Mouse (Mus musculus) kidney, postnatal 10 days (tissue): ENCODE measurements around the gene Iqsec1.

ENCODE experiments used
- DNase-seq: peaks from one replicate; pipeline ENCODE4 v3.0.0; 2021; ENCODE audit warnings: mixed read lengths

Iqsec1 gene

DNA sequence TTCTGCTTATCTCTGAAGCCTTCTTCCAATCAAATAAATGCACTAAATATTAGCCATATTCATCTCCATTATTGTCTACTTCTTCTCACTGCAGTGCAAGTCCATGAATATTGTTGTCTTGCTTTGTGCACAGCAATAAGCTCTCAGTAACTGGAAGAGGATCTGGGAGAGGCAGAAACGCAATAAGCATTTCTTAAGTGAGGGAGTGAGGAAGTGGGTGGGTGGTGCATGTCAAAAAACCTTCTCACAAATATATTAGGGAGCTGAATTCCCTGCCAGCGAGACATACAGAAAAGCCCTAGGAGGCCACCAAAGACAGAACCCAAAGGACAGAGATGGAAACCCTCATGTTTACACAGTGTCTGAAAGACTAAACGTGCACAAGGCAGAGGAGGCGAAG lies 35.1 kb downstream of the Iqsec1 start:
- no peak for DNase-seq

DNA sequence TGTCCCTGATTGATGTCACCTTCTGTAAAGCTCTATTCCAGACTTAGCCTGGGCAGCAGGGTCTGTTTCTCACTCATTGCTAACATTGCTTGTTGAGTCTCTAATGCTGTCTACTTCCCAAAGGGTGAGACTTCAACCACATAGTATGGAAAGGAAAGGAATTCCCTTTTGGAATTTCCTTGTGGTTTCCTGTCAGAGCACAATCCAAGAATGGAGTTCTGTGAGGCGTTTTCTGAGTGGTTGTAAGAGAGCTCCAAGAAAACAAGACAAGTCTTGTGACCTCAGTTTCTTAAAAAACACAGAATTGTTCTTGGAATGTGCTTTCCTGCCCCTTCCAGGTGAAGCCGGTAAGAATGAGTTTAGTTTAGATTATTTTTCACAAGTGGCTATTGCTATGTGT lies 37.5 kb downstream of the Iqsec1 start:
- DNase-seq: no peak

DNA sequence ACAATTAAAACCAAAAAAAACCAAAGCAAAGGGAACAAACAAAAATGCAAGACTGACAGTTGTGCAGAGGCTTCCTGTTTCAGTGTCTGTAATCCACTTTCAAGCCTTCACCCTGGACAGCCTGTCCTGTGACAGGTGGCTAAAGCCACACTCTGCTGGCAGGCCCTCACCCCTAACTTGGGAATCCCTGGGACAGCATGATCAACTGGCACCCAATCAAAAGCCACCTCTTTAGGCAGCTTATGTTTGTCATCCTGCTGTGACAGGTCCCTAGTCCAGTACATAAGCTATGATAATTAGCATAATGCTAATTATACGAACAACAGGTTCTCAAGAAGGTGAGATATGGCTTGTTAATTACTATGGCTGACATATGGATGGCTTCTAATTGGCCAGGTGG lies 40.4 kb downstream of the Iqsec1 start:
- DNase-seq: no peak

DNA sequence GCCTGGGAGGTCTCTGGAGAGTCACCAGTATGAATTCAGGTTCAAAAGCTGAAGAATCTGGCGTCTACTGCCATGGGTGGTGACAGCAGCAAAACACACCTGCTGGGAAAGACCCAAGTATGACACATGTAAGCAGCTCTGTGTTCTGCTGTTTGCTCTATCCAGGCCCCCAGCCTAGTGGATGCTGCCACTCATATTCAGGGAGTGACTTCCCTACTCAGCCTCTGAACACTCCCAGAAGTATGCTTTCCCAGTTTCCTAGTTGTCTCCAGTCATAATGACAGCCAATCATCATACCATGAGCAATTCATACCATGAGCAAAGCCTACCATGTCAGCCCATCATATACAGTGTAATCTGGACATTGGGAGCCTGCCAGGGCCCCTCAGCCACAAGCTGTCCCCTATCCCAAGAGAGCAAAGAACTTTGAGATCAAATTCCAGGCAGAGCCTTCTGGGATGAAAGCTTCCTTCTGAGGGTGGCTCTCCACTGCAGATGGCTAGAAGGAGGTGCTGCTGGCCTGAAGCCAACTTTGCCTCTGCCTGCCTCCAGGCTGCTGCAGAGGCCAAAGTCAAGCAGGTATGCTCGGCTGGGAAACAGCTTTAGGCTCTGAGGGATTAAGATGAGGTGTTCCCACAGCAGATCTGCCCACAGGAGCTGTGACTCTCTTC lies 42.8 kb downstream of the Iqsec1 start:
- peak; percentile 79 for DNase-seq

DNA sequence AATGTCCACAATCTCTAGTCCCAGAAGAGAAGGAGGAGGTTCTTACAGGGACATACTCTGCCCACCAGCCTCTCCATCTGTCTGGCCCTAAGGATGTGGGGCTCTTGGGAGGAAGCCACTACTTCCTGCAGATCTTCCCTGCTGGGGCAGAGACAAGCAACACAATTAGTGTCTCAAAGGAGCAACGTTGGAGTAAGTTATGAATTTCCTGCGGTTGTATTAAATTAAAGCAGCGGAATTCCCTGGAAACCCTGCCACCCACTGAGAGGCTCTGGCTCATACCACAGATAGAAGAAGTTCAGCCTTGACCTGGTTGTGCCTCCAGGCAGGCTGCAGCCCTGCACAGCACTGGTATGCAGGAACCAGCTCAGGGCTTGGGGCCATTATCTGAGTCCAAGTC lies 47.2 kb downstream of the Iqsec1 start:
- DNase-seq: peak; percentile 38

DNA sequence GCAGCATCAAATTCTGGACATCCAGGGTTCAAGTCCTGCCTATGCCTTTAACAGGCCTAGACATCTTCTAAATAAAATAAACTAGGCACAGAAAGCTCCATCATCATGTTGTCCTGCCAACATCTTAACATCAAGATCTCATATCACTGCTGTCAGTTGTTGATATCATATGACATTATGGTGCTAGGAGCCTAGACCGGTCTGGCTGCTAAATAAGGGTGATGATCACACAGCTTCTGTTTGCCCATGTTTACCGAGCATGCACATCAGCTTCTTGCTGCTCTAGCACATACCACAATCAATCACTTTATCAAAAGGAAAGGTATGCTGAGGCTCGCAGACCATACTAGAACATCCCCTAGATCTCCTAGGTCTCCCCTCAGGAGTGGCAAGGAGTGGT lies 54.8 kb downstream of the Iqsec1 start:
- no peak for DNase-seq

DNA sequence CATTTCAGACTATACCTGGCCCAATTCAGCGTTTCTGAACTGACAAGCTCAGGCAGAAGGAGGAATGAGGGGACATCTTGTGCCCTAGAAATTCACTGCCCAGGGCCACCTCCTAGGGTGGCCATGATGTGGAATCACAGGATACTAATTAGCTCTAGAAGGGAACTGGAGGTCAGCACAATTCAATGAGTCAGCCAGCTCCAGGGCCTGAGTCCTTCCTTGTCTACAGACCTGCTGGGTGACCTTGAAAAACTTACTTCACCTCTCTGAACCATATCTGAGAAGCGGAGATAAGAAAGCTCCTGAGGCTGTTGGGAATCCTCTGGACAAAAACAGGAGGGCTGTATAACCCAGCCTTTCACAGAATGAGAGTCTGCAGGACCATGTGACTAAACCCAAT lies 59.7 kb downstream of the Iqsec1 start:
- no peak for DNase-seq

DNA sequence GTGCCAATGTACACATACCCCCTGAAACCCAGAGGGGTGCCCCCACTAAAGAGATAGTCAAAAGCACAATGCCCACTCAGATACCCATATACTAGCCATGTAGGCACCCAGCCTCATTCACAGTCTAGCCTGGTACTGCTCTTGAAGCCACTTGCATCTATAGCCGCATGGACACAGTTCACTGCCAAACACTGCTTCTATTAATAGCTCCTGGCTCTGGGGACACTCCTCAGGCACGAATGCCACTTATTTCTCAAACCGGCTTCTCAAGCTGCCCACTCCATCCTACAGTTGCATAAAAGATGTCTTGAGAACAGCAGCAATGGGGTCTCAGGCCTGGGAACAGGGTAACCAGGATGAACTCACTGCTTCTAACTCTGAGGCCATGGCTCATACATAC lies 63.0 kb downstream of the Iqsec1 start:
- DNase-seq: no peak

DNA sequence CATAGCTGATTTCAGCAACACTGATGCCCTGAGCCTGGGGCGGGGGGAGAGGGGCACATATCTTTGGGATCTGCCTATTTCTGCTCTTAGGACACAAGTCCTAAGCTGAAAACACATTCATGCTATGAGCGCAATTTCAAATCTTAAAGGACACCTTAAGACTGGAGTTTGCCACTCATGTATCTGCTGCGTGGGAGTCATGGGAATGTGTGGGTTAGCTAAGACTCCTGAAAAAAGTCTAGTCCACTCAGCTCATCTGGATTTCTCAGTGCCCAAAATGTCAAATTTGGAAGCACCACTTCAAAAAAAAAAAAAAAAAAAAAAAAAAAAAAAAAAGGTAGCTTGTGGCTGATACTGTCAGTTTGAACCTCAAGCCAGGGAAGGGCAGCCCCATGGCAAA lies 63.7 kb downstream of the Iqsec1 start:
- DNase-seq: no peak

DNA sequence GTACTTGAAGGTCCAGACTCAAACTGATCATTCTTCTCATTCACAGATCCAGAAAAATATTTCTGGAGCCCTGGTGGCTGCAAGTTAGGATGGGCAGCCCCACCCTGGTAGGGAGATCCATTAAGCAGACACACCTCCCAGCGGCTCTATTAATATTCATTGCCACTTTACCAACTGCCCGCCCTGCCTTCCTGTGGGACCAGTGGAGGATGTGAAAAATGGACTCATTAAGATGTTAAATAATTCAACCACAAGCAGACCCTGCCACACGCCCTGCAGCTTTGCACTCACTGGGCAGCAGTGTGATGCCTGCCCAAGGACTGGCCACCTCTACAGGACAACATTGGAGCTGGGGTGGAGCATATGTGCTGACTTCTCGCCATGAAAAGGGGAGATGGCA lies 64.1 kb downstream of the Iqsec1 start:
- no peak for DNase-seq

DNA sequence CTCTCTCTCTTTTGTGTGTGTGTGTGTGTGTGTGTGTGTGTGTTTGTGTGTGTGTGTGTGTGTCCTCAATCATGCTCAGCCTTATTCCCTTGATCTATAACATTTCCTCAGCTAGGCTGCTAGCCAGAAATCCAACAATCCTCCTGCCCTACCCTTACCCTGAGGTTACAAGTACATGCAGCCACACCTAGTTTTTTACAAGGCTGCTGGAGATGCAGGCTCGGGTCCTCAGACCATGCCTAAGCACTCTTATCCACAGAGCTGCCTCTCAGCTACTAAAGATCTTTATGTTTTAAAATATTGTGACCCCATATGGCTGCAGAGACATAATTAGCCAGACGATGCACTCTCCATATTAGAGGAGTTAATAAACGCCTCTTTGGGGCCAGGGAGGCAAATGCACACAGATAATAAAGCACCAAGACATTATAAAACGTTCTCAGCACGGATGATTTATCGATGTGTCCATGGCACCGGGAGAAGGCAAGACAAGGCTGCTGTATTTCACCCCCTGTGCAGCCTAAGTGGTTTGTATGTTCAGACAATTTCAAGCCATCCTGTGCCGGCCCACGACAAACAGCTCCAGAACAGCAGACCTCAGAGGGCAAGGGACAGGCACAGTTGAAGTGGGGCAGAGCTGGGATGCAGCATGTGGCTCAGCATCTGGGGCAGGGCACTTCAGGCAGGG lies 67.1 kb downstream of the Iqsec1 start:
- DNase-seq: no peak

DNA sequence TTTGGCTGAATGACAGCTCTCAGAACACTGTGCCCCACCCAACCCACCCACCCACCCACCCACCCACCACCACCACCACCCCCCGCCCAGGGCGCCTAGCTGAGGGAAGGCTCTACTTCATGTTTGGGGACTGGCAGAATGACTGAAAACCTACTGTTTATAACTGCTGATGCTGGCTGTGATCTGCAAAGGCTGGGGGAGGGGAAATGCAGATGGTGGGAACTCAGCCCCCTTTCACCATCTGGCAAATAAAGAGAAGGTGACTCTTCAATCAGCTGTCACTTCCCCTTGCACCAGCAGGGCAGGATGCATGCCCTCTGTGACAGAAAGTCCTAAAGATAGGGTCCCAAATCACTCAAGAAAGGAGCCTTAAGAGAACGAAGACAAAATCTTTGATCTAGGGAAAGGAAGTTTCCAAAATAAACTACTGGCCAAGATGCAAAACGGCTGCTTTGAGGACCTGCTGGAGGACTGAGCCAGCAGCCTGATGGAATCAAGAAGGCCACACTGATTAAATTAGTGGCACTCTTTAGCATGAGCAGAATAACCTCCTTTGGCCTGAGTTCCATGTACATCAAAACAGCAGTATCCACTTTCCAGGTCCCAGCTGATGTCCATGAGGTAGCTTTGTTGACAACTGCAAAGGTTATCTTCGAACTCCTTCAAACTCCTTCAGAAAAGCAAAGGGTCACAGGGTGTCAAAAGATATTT lies 67.8 kb downstream of the Iqsec1 start:
- no peak for DNase-seq

DNA sequence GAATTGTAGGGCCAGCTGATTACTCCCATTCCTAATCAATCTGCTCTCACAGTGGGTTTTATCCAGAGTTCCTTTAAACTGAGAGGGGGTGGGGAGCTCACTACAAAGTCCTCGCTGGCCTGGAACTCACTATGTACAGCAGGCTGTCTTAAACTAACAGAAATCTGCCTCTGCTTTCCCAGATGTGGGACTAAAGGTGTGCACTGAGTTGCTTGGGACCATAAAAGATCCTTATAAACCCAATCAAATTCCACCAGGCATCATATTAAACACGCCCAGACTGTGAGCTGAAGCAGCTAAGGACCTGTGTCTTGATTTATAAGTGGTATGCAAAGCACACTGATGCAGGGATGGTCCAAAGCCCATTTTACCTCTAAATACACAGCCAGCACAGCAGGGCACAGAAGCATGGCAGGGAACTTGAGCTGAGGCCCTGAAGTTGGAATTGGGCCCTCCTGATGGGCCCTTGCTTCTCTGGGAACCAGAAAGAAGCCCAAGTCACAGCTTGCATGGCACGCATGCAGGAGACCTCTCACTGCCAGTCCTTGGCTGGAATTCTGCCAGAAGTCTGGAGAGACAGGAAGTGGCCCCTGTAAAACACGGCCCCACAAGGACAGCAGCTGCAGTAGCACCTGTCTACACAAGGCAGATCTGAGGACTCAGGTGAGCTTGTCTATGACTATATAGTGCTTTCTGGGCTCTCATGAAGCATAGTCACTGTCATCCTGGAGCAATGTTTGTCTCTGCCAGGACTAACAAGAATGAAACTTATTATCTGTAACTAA lies 68.7 kb downstream of the Iqsec1 start:
- DNase-seq: peak; percentile 23

DNA sequence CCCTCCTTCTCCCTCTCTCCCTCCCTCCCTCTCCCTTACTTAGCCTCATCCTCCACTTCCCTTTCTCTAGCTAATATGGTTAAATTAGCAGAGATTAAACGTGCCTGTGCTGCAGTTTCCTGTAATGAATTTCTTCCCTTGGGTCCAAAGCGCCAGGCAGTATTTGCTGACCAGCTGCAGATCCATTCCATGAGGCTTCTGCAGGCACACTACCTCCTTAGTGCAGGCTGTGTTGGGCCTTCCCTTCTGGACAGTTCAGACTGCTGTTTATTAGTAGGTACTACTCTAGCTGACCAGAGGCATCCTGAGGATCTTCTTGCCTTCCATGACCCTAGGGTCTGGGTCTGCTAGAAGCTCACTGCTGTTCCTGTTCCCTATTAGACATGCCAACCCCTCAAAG lies 72.9 kb downstream of the Iqsec1 start:
- DNase-seq: no peak

DNA sequence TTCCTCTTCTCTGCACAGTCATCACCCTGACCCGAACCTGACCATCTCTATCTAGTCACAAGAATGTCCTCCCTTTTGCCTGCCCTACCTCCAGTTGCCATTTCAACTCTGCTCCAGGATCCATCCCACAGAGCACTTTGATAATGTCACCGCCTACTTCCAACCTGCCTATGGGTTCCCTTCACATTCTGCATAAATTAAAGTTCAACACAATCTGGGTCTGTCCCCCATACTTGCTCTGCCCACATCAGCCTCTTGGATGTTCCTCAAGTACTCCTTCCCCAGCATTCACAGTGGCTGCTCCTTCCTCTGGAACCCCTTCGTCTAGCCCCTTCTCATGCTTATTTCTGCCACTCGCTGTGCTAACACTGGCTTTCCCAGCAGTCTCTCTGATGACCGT lies 74.7 kb downstream of the Iqsec1 start:
- no peak for DNase-seq

DNA sequence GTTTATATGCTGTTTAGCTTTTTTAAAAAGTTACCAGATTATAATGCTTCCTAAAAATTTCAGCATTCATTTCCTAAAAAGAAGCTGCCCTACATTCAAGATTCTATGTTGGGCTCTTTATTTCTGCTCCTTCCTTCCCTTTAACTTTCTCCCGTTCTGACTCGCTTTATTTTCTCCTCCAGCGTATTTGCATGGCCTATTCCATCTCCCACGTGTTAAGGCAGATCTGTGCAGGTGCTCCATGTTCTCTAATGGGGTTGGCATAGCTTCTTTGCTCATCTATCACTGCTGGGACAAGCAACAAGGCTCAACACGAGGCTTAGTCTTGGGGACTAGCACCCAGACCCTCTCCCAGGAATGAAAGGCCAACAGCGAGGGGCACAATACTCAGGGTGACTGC lies 75.7 kb downstream of the Iqsec1 start:
- DNase-seq: no peak

DNA sequence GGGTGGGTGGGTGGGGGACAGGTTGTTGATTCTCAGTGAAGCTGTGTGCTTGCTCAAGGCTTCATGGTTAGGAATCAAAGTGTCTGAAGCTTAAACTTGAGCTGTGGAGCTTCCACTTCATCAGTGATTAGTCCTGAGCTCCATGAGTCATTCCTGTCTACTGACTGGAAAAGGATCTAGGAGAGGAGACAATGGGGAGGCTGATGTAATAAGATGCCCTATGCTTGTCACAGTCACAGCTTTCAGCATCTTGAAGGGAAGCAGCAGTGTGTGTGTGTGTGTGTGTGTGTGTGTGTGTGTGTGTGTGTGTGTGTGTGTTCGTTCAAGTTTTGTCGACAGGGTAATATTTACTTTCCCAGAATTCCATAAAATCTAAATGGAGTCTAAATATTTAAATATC lies 84.3 kb downstream of the Iqsec1 start:
- no peak for DNase-seq

DNA sequence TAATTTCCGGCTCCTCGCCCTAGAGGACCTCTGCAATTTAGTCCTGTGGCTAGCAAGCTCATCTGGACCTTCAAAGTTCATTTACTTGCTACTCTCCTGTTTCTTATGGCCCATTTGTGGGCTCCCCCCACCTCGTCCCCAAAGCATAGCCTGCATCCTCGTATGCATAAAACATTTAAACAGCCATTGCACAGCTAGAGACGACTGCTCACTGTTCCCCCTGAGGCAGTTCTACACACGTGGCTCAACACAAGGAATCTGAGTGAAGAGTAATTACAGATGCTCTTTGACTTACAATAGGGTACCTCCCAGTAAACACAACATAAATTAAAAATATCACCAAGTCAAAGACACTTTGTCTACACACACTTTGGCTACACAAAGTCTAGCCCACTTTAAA lies 88.2 kb downstream of the Iqsec1 start:
- DNase-seq: no peak

DNA sequence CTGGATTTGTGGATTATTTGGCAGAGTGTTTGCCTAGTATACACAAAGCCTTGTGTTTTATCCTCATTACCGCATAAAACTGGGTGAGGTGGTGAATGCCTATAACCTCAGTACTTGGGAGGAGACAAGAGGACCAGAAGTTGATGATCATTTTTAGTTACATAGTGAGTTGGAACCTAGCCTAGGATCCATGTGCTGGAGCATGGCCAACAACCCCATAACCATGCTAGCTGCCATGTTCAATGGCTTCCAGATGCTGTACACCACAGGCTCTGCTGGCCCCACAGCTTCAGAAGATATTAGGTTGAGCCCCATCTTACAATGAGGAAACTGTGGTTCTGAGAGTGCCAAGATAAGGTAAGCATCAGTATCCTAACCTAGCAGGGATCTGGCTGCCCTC lies 89.2 kb downstream of the Iqsec1 start:
- DNase-seq: no peak

DNA sequence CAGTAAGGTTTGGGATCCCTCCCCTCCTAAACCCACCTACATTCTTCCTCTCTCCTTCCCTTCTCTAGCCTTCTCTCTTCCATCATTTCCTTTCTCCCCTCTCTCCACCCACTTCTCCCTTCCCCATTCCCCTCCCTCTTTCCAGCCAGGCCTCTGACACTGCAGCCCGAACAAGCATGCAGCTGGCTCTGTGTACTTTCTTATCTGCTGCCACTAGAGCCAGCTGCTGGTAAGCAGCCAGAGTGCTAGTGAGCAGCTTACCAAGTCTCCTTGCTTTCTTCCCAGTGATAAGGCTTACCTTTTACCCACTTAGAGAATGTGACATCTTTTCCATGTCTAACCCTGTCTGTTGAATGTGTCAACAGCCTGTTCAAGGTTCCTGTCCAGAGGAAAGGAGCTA lies 90.4 kb downstream of the Iqsec1 start:
- no peak for DNase-seq

DNA sequence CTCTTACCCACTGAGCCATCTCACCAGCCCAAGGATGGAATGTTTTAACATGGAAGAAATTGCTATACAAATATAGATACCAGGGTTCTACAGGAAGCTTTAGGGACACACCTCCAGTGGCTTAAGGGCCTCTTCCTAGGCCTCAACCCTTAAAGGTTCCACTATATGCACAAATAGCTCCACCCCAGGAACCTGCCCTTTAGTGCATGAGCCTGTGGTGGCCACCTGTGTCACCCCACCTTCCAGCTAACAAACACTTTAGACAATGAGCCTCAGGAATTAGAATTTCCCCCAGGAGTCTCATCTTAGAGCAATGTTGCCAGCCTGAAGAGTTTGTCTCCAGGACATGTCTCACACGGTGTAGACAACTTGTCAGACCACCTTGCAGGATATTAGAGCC lies 96.1 kb downstream of the Iqsec1 start:
- no peak for DNase-seq

DNA sequence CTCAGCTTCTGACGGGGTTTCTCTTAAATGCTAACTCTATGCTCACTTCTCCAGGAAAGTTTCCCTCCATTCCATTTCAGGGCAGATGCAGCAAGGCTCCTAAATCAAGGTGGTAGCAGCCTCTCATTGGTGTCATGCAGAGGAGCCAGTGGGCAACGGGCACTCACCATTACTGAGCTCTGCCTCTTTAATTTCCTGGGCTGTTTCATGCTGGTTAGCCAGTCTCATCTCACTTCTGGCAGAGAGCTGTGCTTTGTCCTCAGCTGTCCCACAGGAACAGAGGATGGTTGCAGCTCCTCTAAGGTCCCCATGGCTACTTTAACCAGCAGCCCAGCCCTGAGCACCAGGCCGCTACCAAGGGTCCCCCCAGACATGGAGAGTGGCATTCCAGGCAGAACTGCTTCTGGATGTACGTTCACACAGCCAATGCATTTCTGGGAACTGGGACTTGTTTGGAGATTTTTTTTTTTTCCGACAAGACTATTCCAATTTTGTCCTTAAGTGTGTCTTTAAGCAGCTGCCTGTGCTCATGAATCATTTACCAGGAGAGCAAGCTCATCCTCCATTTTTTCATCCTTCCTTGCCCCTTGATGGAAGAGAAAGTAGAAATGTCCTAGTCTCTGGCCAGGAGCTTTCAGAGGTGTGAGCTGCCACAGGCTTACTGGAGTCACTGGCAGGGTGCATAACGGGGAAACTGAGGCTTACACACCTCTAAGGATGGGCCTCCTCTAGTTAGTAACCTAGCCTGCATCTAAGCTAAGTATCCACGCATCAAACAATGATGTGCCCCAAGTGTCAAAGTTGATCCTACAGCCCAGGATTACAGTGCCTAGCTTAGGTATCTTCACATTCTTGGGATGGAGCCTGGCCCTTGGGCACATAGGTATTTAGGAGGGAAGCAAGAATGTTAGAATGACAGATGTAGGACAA lies 98.9 kb downstream of the Iqsec1 start:
- DNase-seq: no peak
